Mouse (Mus musculus) neural tube, embryonic 14.5 days (tissue): Measurements from ENCODE around the gene Cxcl15. TPM values are rescaled to one million over a fixed set of nuclear protein-coding genes. Genes with fewer than 3 reads are reported as not detected.

ENCODE experiments used
- ATAC-seq: fragments of 200-750 bp; cut with Nextera tagmentation; 2 replicates; pipeline ENCODE4 v1.8.0; 2017; ENCODE audit warnings: low read depth, mild to moderate bottlenecking, moderate TSS enrichment, moderate library complexity
- H3K27ac ChIP-seq: fragments of 300-500 bp; sonication (generic); 2 replicates; pipeline ENCODE4 v1.5.1; 2014; ENCODE audit warnings: low read depth, mild to moderate bottlenecking, control low read depth, low read length, moderate library complexity, mixed read lengths
- H3K27me3 ChIP-seq: fragments of 300-500 bp; sonication (generic); 2 replicates; pipeline ENCODE4 v1.6.1; 2014; ENCODE audit warnings: low read length; ENCODE audit not compliant: control insufficient read depth, insufficient read depth
- H3K36me3 ChIP-seq: fragments of 300-500 bp; sonication (generic); 2 replicates; pipeline ENCODE4 v1.6.1; 2014; ENCODE audit warnings: low read length, mixed read lengths; ENCODE audit not compliant: control insufficient read depth, insufficient read depth
- H3K4me1 ChIP-seq: fragments of 300-500 bp; sonication (generic); 2 replicates; pipeline ENCODE4 v1.6.1; 2014; ENCODE audit warnings: low read length; ENCODE audit not compliant: control insufficient read depth, insufficient read depth
- H3K4me2 ChIP-seq: fragments of 300-500 bp; sonication (generic); 2 replicates; pipeline ENCODE4 v1.6.1; 2014; ENCODE audit warnings: mild to moderate bottlenecking, low read depth, low read length, control low read depth
- H3K4me3 ChIP-seq: fragments of 300-500 bp; sonication (generic); 2 replicates; pipeline ENCODE4 v1.5.1; 2014; ENCODE audit warnings: low read depth, low read length, control low read depth, mixed read lengths
- H3K9ac ChIP-seq: fragments of 300-500 bp; sonication (generic); replicated peaks from 2 replicates; pipeline ENCODE4 v1.6.1; 2014; ENCODE audit warnings: low read depth, mild to moderate bottlenecking, control low read depth, low read length, mixed read lengths
- H3K9me3 ChIP-seq: fragments of 300-500 bp; sonication (generic); 2 replicates; pipeline ENCODE4 v1.6.1; 2016; ENCODE audit warnings: low read length; ENCODE audit not compliant: control insufficient read depth
- WGBS: fragments of 180-500 bp; shearing (Covaris S2); extraction: QIAGEN DNeasy Blood & Tissue Kit; methylation state at CpG from one replicate; pipeline ENCODE4 v1.1.7; 2014; 5-methylcytosine and 5-hydroxymethylcytosine counted together
- polyA plus RNA-seq: library from polyadenylated mRNA; unstranded; fragments of >200 nt; fragmentation: Nextera tagmentation; extraction: Ambion mirVana; gene quantifications from 2 replicates; pipeline ENCODE4 v1.2.1, GENCODE M21; 2014

Gene Cxcl15
- polyA plus RNA-seq, 1 experiment from 2014 or later: not detected

DNA sequence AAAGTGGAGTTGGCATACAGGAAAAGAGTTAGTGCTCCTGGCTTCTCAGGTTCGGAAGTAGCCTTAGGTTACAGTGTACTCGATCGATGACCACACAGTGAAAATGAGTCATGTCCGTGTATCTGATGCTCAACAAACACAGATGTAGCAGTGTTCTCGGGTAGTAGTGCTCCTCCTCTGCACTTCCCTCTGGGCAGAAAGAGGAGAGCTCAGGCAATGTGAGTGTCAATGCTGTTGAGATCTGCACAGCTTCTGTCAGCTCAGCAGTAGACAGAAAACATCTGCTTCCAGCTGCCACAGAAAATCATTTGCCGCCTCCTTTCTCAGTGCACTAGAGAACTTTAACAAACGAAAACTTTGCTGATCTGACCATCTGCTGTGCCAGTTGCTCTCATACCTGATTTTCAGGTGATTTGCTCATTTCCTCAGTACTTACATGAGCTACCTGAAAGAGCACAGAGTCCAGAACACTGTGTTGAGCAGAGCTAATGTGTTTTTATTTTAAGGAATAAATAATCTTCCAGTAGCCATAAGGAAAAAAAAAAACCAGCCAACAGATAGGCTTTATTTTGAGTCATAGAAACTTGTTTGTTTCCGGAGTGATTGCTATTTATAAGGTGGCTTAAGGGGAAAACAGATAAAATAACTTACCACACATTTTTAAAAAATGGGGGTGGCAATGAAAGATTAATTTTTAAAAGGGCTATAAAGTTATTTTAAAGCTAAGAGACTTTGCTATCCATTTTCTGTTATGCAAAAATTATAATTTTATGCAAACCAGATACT, 28.3 kb upstream of the Cxcl15 start:
- ATAC-seq: no peak
- no peaks in the 10 kb centered on the region for H3K36me3 ChIP-seq
- H3K27me3 ChIP-seq: no peaks in the 10 kb centered on the region
- no peak overlapping the region for H3K9ac ChIP-seq
- 81% methylated on average over 8 of the region's 8 CpGs for WGBS
- no peak overlapping the region for H3K4me2 ChIP-seq
- no peak overlapping the region for H3K27ac ChIP-seq
- no peaks in the 10 kb centered on the region for H3K9me3 ChIP-seq
- H3K4me3 ChIP-seq: no peak overlapping the region
- H3K4me1 ChIP-seq: no peaks in the 10 kb centered on the region

DNA sequence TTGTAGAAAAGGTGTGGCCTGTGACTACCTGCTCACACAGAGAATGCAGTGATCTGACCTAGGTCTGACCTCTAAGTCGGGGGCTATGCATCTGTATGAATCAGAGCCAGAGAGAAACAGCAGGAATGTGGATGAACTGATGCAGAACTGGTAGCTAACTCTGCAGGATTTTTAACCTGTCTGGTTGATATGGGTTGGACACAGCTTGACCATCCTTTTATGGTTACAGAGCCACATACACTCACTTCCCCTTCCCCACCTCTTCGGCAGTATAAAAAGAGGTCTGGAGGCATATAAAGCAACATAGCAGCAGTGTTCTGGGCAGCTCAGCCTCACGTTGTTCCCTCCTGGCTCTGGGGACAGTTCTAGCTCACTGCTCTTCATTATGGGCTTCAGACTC, 26.1 kb upstream of the Cxcl15 start, which contains the start of gene Ppbp:
TSS of gene Ppbp (plus strand) at position 301 of the 400 bp plus-strand sequence.
- H3K27me3 ChIP-seq: no peaks in the 10 kb centered on the region
- H3K4me1 ChIP-seq: no peaks in the 10 kb centered on the region
- WGBS: 61% methylated on average over 3 of the region's 3 CpGs
- ATAC-seq: no peak
- no peaks in the 10 kb centered on the region for H3K9me3 ChIP-seq
- no peak within 1 kb of the TSS for H3K4me2 ChIP-seq
- H3K9ac ChIP-seq: no peak within 1 kb of the TSS
- no peaks in the 10 kb centered on the region for H3K36me3 ChIP-seq
- H3K27ac ChIP-seq: no peak within 1 kb of the TSS
- no peak within 1 kb of the TSS for H3K4me3 ChIP-seq

GRCm38 (mm10) chr5:90771369-90771768, 23.0 kb upstream of the Cxcl15 start:
- Histone ChIP-seq H3K4me1 (no peaks in the 10 kb centered on the region), H3K9ac (no peak overlapping the region), H3K4me2 (no peak overlapping the region), H3K27ac (no peak overlapping the region), H3K9me3 (no peaks in the 10 kb centered on the region), H3K27me3 (no peaks in the 10 kb centered on the region), H3K36me3 (no peaks in the 10 kb centered on the region), H3K4me3 (no peak overlapping the region)
- WGBS: 75% methylated on average over 3 of the region's 3 CpGs
- no peak for ATAC-seq

DNA sequence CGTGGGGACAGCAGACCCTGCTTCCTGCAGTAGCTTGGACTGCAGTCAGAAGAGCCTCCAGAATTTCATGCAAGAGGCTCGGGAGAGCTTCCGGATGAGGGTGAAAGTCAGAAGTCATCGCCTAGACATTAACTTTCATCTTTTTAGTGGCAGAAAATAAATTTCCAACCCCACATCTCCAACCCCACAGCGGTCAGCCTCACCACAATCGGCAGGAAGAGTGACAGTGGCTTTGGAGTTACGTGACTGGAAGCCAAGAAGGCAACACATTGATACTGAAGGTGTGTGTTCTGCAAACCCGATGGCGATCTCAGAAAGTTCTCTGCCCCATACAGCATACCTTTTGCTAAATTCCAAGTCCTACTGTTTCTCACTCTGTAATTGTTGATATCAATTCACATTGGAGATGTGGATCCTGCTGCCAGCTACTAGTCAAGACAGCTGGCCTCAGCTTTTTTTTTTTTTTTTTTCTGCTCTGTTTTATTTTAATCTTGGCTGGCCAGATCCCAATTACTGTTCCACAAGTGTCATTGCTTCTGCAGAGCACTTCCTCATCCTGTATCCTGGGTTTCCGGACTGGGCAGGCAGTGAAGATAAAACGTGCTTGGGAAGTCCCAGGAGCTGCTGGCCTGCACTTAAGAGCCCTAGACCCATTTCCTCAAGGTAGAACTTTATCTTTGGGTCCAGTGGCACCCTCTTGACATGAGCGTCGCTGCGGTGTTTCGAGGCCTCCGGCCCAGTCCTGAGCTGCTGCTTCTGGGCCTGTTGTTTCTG, 22.3 kb upstream of the Cxcl15 start, which contains the start of gene Pf4:
TSS of gene Pf4 (plus strand) at position 556 of the 774 bp plus-strand sequence.
- Histone ChIP-seq H3K4me3 (no peak within 1 kb of the TSS), H3K4me1 (no peaks in the 10 kb centered on the region), H3K36me3 (no peaks in the 10 kb centered on the region), H3K27me3 (no peaks in the 10 kb centered on the region), H3K27ac (no peak within 1 kb of the TSS), H3K9me3 (no peaks in the 10 kb centered on the region), H3K4me2 (no peak within 1 kb of the TSS), H3K9ac (no peak within 1 kb of the TSS)
- 88% methylated on average over 16 of the region's 16 CpGs for WGBS
- ATAC-seq: no peak

- 93% methylated on average over 5 of the region's 5 CpGs for WGBS
- Histone ChIP-seq H3K4me1 (no peaks in the 10 kb centered on the region), H3K9ac (no peak overlapping the region), H3K27me3 (no peaks in the 10 kb centered on the region), H3K4me3 (no peak overlapping the region), H3K27ac (no peak overlapping the region), H3K4me2 (no peak overlapping the region), H3K36me3 (no peaks in the 10 kb centered on the region), H3K9me3 (no peaks in the 10 kb centered on the region)
- ATAC-seq: no peak
Measured at GRCm38 (mm10) chr5:90775562-90775961, 18.8 kb upstream of the Cxcl15 start.

DNA sequence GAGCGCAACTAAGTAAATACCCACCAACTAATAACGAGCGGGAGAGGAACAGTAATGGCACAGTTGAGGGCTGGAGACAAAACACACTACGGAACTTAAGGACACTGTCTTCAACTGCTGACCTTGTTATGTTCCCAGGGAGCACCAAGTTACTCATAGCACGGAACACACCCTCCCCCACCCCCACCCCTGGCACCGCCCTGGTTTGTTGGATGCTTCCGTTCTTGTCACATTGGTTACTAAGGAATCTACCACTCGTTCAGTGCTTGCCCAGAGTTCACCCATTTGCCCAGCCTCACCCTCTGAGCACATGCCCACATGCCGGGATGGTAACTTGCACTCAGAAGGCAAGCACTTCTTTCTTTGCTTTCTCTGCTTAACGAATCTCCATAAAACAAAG, 16.7 kb upstream of the Cxcl15 start:
- H3K4me1 ChIP-seq: no peaks in the 10 kb centered on the region
- WGBS: 86% methylated on average over 10 of the region's 10 CpGs
- H3K36me3 ChIP-seq: no peaks in the 10 kb centered on the region
- H3K27me3 ChIP-seq: no peaks in the 10 kb centered on the region
- no peak for ATAC-seq
- no peaks in the 10 kb centered on the region for H3K9me3 ChIP-seq
- no peak overlapping the region for H3K9ac ChIP-seq
- H3K27ac ChIP-seq: no peak overlapping the region
- no peak overlapping the region for H3K4me2 ChIP-seq
- H3K4me3 ChIP-seq: no peak overlapping the region

GRCm38 (mm10) chr5:90778856-90779255, 15.5 kb upstream of the Cxcl15 start:
- Histone ChIP-seq H3K27me3 (no peaks in the 10 kb centered on the region), H3K4me3 (no peak overlapping the region), H3K4me1 (no peaks in the 10 kb centered on the region), H3K36me3 (no peaks in the 10 kb centered on the region), H3K9me3 (no peaks in the 10 kb centered on the region), H3K27ac (no peak overlapping the region), H3K4me2 (no peak overlapping the region), H3K9ac (no peak overlapping the region)
- no peak for ATAC-seq
- 88% methylated on average over 6 of the region's 6 CpGs for WGBS

- no peak overlapping the region for H3K27ac ChIP-seq
- ATAC-seq: no peak
- no peaks in the 10 kb centered on the region for H3K36me3 ChIP-seq
- H3K9ac ChIP-seq: no peak overlapping the region
- no peak overlapping the region for H3K4me3 ChIP-seq
- no peaks in the 10 kb centered on the region for H3K9me3 ChIP-seq
- H3K27me3 ChIP-seq: no peaks in the 10 kb centered on the region
- no peaks in the 10 kb centered on the region for H3K4me1 ChIP-seq
- no peak overlapping the region for H3K4me2 ChIP-seq
- 91% methylated on average over 3 of the region's 3 CpGs for WGBS
Measured at GRCm38 (mm10) chr5:90783697-90784096, 10.6 kb upstream of the Cxcl15 start.
